Mouse (Mus musculus): ENCODE results near the gene Cort.

Cort gene

GRCm38 (mm10) chr4:149098571-149098970 is 28.0 kb downstream of the Cort start:
- in situ Hi-C loops (cut with MboI) = no loop called here

GRCm38 (mm10) chr4:149097956-149098355 is 28.6 kb downstream of the Cort start:
- in situ Hi-C loops (cut with MboI) = no loop called here

DNA sequence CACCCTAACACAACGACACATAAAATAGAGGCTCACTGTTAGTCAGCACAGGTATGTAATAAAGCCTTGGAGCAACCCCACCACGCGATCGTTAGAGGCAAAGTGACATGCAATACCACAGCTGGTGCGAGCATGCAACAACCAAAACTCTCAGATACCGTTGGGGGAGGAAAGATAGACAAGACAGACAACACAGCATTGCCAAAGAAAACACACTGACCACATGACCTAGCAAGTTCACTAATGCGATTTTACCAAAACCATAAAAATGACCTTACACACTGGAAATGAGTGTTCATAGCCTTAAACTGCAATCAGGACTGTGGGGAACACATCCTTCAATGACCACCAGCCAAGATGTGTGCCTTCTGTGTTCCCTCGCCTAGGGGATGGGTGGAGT is 35.2 kb downstream of the Cort start:
- in situ Hi-C loops (cut with MboI) = no loop called here

- in situ Hi-C loops (cut with MboI) = no loop called here
Observed at GRCm38 (mm10) chr4:149085381-149085780, 41.2 kb downstream of the Cort start.

- in situ Hi-C loops (cut with MboI) = no loop called here
Observed at GRCm38 (mm10) chr4:149081528-149081927, 45.0 kb downstream of the Cort start.

GRCm38 (mm10) chr4:149080111-149080510 is 46.5 kb downstream of the Cort start:
- in situ Hi-C loops (cut with MboI) = no loop called here

DNA sequence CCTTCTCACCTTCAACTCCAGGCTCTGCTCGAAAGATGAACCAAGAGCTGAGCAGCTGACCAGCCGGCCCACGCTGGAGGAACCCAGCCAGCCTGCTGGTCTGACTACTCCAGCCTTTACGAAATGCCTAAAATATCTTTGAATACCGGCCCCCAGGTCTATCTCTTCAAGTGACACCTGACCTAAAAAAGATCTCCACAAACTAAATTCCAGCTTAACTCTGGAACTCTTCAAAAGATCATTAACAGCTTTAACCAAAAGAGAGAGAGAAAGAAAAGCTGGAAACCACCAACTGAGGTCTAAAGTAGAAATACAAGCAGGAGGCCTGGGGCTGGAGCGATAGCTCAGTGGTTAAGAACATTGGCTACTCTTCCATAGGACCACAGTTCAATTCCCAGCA is 46.9 kb downstream of the Cort start:
- in situ Hi-C loops (cut with MboI) = no loop called here

DNA sequence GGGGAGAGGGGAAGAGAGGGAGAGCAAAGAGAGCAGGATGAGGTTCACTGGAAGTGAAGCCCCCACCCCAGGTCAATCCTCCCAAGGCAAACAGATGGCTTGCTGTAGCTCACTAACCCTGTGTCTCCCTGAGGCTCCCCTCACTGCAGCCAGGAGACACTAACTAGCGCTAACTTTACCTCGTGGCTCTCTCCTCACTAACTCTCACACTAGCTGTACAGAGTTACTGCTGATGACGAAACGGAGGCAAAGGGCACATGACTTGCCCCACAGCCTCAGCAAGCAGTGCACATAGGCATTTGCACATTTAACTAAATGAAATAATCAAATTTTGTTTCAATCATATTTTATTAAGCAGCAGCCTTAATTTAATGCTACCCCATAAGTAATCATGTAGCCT is 48.3 kb downstream of the Cort start:
- in situ Hi-C loops (cut with MboI) = no loop called here

GRCm38 (mm10) chr4:149075871-149076575 is 50.5 kb downstream of the Cort start:
- in situ Hi-C loops (cut with MboI) = no loop called here

- in situ Hi-C loops (cut with MboI) = no loop called here
Observed at GRCm38 (mm10) chr4:149075073-149075472, 51.5 kb downstream of the Cort start.
